Mouse (Mus musculus) hindbrain, embryonic 13.5 days (tissue): ENCODE data around the gene Krtap14. TPM values are rescaled to one million over a fixed set of nuclear protein-coding genes. Genes with fewer than 3 reads are reported as not detected.

Source experiments
- ATAC-seq: fragments of 200-750 bp; cut with Nextera tagmentation; 2 replicates; pipeline ENCODE4 v1.8.0; 2017; ENCODE audit warnings: moderate TSS enrichment; ENCODE audit not compliant: low FRiP score
- H3K27ac ChIP-seq: fragments of 300-500 bp; sonication (generic); 2 replicates; pipeline ENCODE4 v1.5.1; 2015; ENCODE audit warnings: inconsistent platforms, mild to moderate bottlenecking, moderate library complexity
- H3K27me3 ChIP-seq: fragments of 300-500 bp; sonication (generic); 2 replicates; pipeline ENCODE4 v1.6.1; 2015; ENCODE audit warnings: mild to moderate bottlenecking, inconsistent platforms
- H3K36me3 ChIP-seq: fragments of 300-500 bp; sonication (generic); 2 replicates; pipeline ENCODE4 v1.6.1; 2015; ENCODE audit warnings: mild to moderate bottlenecking, inconsistent platforms
- H3K4me1 ChIP-seq: fragments of 300-500 bp; sonication (generic); replicated peaks from 2 replicates; pipeline ENCODE4 v1.6.1; 2015; ENCODE audit warnings: inconsistent platforms
- H3K4me2 ChIP-seq: fragments of 300-500 bp; sonication (generic); 2 replicates; pipeline ENCODE4 v1.6.1; 2015; ENCODE audit warnings: inconsistent platforms, mild to moderate bottlenecking, moderate library complexity
- H3K4me3 ChIP-seq: fragments of 300-500 bp; sonication (generic); 2 replicates; pipeline ENCODE4 v1.5.1; 2015; ENCODE audit warnings: mild to moderate bottlenecking, inconsistent platforms
- H3K9ac ChIP-seq: fragments of 300-500 bp; sonication (generic); 2 replicates; pipeline ENCODE4 v1.6.1; 2015; ENCODE audit warnings: mild to moderate bottlenecking, inconsistent platforms
- H3K9me3 ChIP-seq: fragments of 300-500 bp; sonication (generic); 2 replicates; pipeline ENCODE4 v1.6.1; 2016; ENCODE audit warnings: inconsistent platforms
- WGBS: fragments of 180-500 bp; shearing (Covaris S2); methylation state at CpG from one replicate; pipeline ENCODE4 v1.1.7; 2015; 5-methylcytosine and 5-hydroxymethylcytosine counted together
- polyA plus RNA-seq: library from polyadenylated mRNA; unstranded; fragments of >200 nt; fragmentation: Nextera tagmentation; extraction: Ambion mirVana; gene quantifications from 2 replicates; pipeline ENCODE4 v1.2.1, GENCODE M21; 2015

The Krtap14 gene
- polyA plus RNA-seq, 1 experiment from 2014 or later = not detected

- no peak within 1 kb of the TSS for H3K4me3 ChIP-seq
- H3K4me2 ChIP-seq = no peak within 1 kb of the TSS
- no peaks in the 10 kb centered on the region for H3K4me1 ChIP-seq
- no peak within 1 kb of the TSS for H3K27ac ChIP-seq
- H3K27me3 ChIP-seq = no peaks in the 10 kb centered on the region
- no peaks in the 10 kb centered on the region for H3K9me3 ChIP-seq
- ATAC-seq = no peak
- no peak within 1 kb of the TSS for H3K9ac ChIP-seq
- WGBS = 87% methylated on average over 2 of the region's 2 CpGs
- H3K36me3 ChIP-seq = no peaks in the 10 kb centered on the region
Measured at GRCm38 (mm10) chr16:88774106-88774505, 51.8 kb downstream of the Krtap14 start, which contains the start of gene 2310057N15Rik. TSS of gene 2310057N15Rik (minus strand) at chr16:88774206.

Other genes starting within 250 kb of the Krtap14 start
- not detected in 2 replicates for gene Krtap24-1, start 213.9 kb downstream of the Krtap14 start, polyA plus RNA-seq
- not detected in 2 replicates for gene 2310079G19Rik, start 198.5 kb downstream of the Krtap14 start, polyA plus RNA-seq
- gene Krtap26-1, start 178.3 kb downstream of the Krtap14 start, polyA plus RNA-seq = not detected in 2 replicates
- gene Krtap27-1, start 154.5 kb downstream of the Krtap14 start, polyA plus RNA-seq = not detected in 2 replicates
- gene 2310061N02Rik, start 118.2 kb downstream of the Krtap14 start, polyA plus RNA-seq = not detected in 2 replicates
- gene Krtap13-1, start 97.3 kb downstream of the Krtap14 start, polyA plus RNA-seq = not detected in 2 replicates
- not detected in 2 replicates for gene Krtap13, start 74.5 kb downstream of the Krtap14 start, polyA plus RNA-seq
- not detected in 2 replicates for gene 2310034C09Rik, start 67.3 kb downstream of the Krtap14 start, polyA plus RNA-seq
- gene 2310057N15Rik, start 51.9 kb downstream of the Krtap14 start, polyA plus RNA-seq = not detected in 2 replicates
- not detected in 2 replicates for gene Gm5965, start 48.2 kb downstream of the Krtap14 start, polyA plus RNA-seq
- not detected in 2 replicates for gene Gm20741, start 13.9 kb downstream of the Krtap14 start, polyA plus RNA-seq
- gene Krtap15, start 5.9 kb downstream of the Krtap14 start, polyA plus RNA-seq = not detected in 2 replicates
- gene Krtap19-1, start 43.3 kb upstream of the Krtap14 start, polyA plus RNA-seq = not detected in 2 replicates
- gene Krtap19-2, start 48.1 kb upstream of the Krtap14 start, polyA plus RNA-seq = not detected in 2 replicates
- gene Krtap19-3, start 51.9 kb upstream of the Krtap14 start, polyA plus RNA-seq = not detected in 2 replicates
- gene Krtap19-4, start 58.9 kb upstream of the Krtap14 start, polyA plus RNA-seq = not detected in 2 replicates
- gene Krtap19-5, start 70.3 kb upstream of the Krtap14 start, polyA plus RNA-seq = not detected in 2 replicates
- not detected in 2 replicates for gene Krtap19-9b, start 106.1 kb upstream of the Krtap14 start, polyA plus RNA-seq
- not detected in 2 replicates for gene Krtap16-3, start 136.7 kb upstream of the Krtap14 start, polyA plus RNA-seq
- not detected in 2 replicates for gene Krtap22-2, start 184.6 kb upstream of the Krtap14 start, polyA plus RNA-seq
- gene Gm10229, start 189.1 kb upstream of the Krtap14 start, polyA plus RNA-seq = not detected in 2 replicates
- gene Krtap6-1, start 205.6 kb upstream of the Krtap14 start, polyA plus RNA-seq = not detected in 2 replicates
- not detected in 2 replicates for gene Gm10228, start 215.3 kb upstream of the Krtap14 start, polyA plus RNA-seq
- gene Krtap6-5, start 221.7 kb upstream of the Krtap14 start, polyA plus RNA-seq = not detected in 2 replicates
- not detected in 2 replicates for gene 1110025L11Rik, start 237.9 kb upstream of the Krtap14 start, polyA plus RNA-seq